Mouse (Mus musculus): ENCODE results near the gene Ktn1.

Ktn1 gene

GRCm38 (mm10) chr14:47756411-47757065, 108.3 kb downstream of the Ktn1 start:
- DNase-seq, result no peak

- DNase-seq, result no peak
Measured at GRCm38 (mm10) chr14:47765192-47765591, 116.9 kb downstream of the Ktn1 start.

- no peak for DNase-seq
Measured at GRCm38 (mm10) chr14:47765796-47766195, 117.5 kb downstream of the Ktn1 start.

- no peak for DNase-seq
Measured at GRCm38 (mm10) chr14:47766373-47766772, 118.1 kb downstream of the Ktn1 start.

GRCm38 (mm10) chr14:47771496-47771895, 123.2 kb downstream of the Ktn1 start:
- no peak for DNase-seq

GRCm38 (mm10) chr14:47775543-47775942, 127.3 kb downstream of the Ktn1 start:
- peak; percentile 17 for DNase-seq

- no peak for DNase-seq
Measured at GRCm38 (mm10) chr14:47776260-47777035, 128.2 kb downstream of the Ktn1 start.

- DNase-seq, result no peak
Measured at GRCm38 (mm10) chr14:47786112-47786511, 137.9 kb downstream of the Ktn1 start.

Measured in kidney, adult 9 months (tissue).